Mouse (Mus musculus) forebrain, embryonic 16.5 days (tissue): ENCODE data around the gene Klhl3. TPM values are rescaled to one million over a fixed set of nuclear protein-coding genes. Genes with fewer than 3 reads are reported as not detected.

ENCODE experiments used
- ATAC-seq: fragments of 200-750 bp; cut with Nextera tagmentation; 2 replicates; pipeline ENCODE4 v1.8.0; 2017; ENCODE audit warnings: mild to moderate bottlenecking, moderate library complexity
- H3K27ac ChIP-seq: fragments of 300-500 bp; sonication (generic); 2 replicates; pipeline ENCODE4 v1.5.1; 2014; ENCODE audit warnings: low read length, control low read depth
- H3K27me3 ChIP-seq: fragments of 300-500 bp; sonication (generic); replicated peaks from 2 replicates; pipeline ENCODE4 v1.6.1; 2014; ENCODE audit warnings: low read length; ENCODE audit not compliant: control insufficient read depth, insufficient read depth
- H3K36me3 ChIP-seq: fragments of 300-500 bp; sonication (generic); 2 replicates; pipeline ENCODE4 v1.6.1; 2014; ENCODE audit not compliant: control insufficient read depth, insufficient read depth
- H3K4me1 ChIP-seq: fragments of 300-500 bp; sonication (generic); replicated peaks from 2 replicates; pipeline ENCODE4 v1.6.1; 2014; ENCODE audit warnings: low read length; ENCODE audit not compliant: control insufficient read depth, insufficient read depth
- H3K4me2 ChIP-seq: fragments of 300-500 bp; sonication (generic); 2 replicates; pipeline ENCODE4 v1.6.1; 2014; ENCODE audit warnings: mild to moderate bottlenecking, low read length, control low read depth
- H3K4me3 ChIP-seq: fragments of 300-500 bp; sonication (generic); replicated peaks from 2 replicates; pipeline ENCODE4 v1.5.1; 2014; ENCODE audit warnings: mild to moderate bottlenecking, low read length, control low read depth
- H3K9ac ChIP-seq: fragments of 300-500 bp; sonication (generic); replicated peaks from 2 replicates; pipeline ENCODE4 v1.6.1; 2014; ENCODE audit warnings: low read depth, low read length, control low read depth
- H3K9me3 ChIP-seq: fragments of 300-500 bp; sonication (generic); 2 replicates; pipeline ENCODE4 v1.6.1; 2016; ENCODE audit warnings: low read length; ENCODE audit not compliant: control insufficient read depth
- WGBS: fragments of 180-500 bp; shearing (Covaris S2); extraction: QIAGEN DNeasy Blood & Tissue Kit; methylation state at CpG from one replicate; pipeline ENCODE4 v1.1.7; 2014; 5-methylcytosine and 5-hydroxymethylcytosine counted together
- polyA plus RNA-seq: library from polyadenylated mRNA; unstranded; fragments of >200 nt; fragmentation: Nextera tagmentation; extraction: Ambion mirVana; gene quantifications from 2 replicates; pipeline ENCODE4 v1.2.1, GENCODE M21; 2015

Klhl3 gene
- polyA plus RNA-seq, 1 experiment from 2014 or later: 11.8 TPM

- 18% methylated on average over 11 of the region's 11 CpGs for WGBS
- Histone ChIP-seq H3K27ac (peak overlapping the region; percentile 84), H3K4me2 (peak overlapping the region; percentile 83), H3K4me1 (peaks cover 16% of the 10 kb centered on the region), H3K9ac (peak overlapping the region; percentile 80), H3K9me3 (no peaks in the 10 kb centered on the region), H3K36me3 (no peaks in the 10 kb centered on the region), H3K4me3 (peak overlapping the region; percentile 64), H3K27me3 (no peaks in the 10 kb centered on the region)
- peak; percentile 1; the same call in 1 of the 2 replicates for ATAC-seq
Measured at GRCm38 (mm10) chr13:58112601-58113041, 771 bp downstream of the Klhl3 start.

GRCm38 (mm10) chr13:58112191-58112590, 1.2 kb downstream of the Klhl3 start:
- no peaks in the 10 kb centered on the region for H3K27me3 ChIP-seq
- no peaks in the 10 kb centered on the region for H3K36me3 ChIP-seq
- peak overlapping the region; percentile 80 for H3K9ac ChIP-seq
- peak overlapping the region; percentile 64 for H3K4me3 ChIP-seq
- peak overlapping the region; percentile 83 for H3K4me2 ChIP-seq
- H3K4me1 ChIP-seq: peaks cover 16% of the 10 kb centered on the region
- H3K9me3 ChIP-seq: no peaks in the 10 kb centered on the region
- WGBS: 59% methylated on average over 10 of the region's 10 CpGs
- H3K27ac ChIP-seq: no peak overlapping the region
- no peak for ATAC-seq

DNA sequence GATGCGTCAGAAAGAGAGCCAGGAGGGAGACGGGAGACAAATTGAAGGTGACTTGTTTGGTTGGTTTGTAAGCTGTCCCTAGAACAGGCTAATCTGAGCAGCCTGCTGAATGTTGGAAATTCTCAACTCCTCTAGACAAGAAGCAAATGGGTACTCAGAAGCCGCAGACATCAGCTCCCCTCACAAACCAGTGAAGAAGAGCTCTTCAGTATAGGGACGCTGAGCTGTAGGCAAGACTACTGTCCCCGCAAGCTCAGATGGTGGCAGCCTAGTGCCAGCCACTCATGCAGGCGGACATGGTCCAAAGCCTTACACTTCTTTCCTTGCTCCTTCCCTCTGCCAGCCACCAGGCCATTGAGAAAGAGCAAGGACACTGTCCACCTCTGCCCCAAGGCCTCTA, 2.1 kb downstream of the Klhl3 start:
- Histone ChIP-seq H3K4me3 (no peak overlapping the region), H3K27ac (no peak overlapping the region), H3K27me3 (no peaks in the 10 kb centered on the region), H3K4me1 (peaks cover 16% of the 10 kb centered on the region), H3K9ac (no peak overlapping the region), H3K4me2 (no peak overlapping the region), H3K36me3 (no peaks in the 10 kb centered on the region), H3K9me3 (no peaks in the 10 kb centered on the region)
- no peak for ATAC-seq
- WGBS: 97% methylated on average over 6 of the region's 6 CpGs

DNA sequence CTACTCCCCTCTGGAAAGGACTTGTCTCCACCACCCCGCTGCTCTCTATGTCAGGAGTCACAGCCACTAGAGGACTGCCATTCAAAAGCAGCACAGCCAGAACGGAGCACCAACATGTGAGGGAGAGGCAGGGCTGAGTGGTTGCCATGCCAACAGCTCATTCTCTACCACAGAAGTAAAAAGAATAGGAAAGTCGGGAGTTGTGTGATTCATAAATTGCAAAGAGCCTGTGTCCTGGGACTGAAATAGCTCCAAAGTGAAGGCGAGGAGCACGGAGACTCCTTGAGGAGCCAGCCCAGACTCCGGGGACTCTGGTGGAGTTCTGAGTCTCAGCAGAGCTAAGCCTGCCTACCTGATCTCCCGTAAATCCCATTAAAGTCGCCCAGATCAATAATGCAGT, 22.7 kb downstream of the Klhl3 start:
- H3K9me3 ChIP-seq: no peaks in the 10 kb centered on the region
- H3K4me2 ChIP-seq: peak overlapping the region; percentile 30
- H3K36me3 ChIP-seq: no peaks in the 10 kb centered on the region
- H3K27ac ChIP-seq: peak overlapping the region; percentile 1; the same call in 1 of the 2 replicates
- peaks cover 14% of the 10 kb centered on the region for H3K4me1 ChIP-seq
- no peak overlapping the region for H3K4me3 ChIP-seq
- H3K9ac ChIP-seq: no peak overlapping the region
- 4% methylated on average over 8 of the region's 8 CpGs for WGBS
- H3K27me3 ChIP-seq: no peaks in the 10 kb centered on the region
- ATAC-seq: peak; percentile 95

DNA sequence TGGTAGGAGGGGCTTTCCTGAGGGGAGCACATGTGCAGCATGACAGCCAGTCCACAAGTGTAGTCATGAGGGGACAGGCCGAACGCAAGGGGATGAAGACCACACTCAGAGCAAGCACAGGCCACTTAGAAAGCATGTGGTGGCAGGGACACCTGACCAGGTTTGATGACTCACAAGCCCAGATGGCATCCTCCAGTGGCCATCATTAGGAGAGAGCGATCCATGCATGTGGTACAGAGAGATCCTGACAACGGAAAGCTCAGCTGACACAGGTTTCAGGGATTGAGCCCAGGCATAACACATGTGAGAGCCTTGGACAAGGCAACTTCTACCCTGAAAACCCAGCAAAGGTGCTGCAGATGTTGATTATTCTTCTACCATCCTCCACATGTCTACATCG, 29.0 kb downstream of the Klhl3 start:
- Histone ChIP-seq H3K36me3 (no peaks in the 10 kb centered on the region), H3K27ac (no peak overlapping the region), H3K9ac (no peak overlapping the region), H3K4me3 (no peak overlapping the region), H3K27me3 (no peaks in the 10 kb centered on the region), H3K4me1 (no peaks in the 10 kb centered on the region), H3K4me2 (no peak overlapping the region), H3K9me3 (no peaks in the 10 kb centered on the region)
- whole genome bisulfite sequencing: 94% methylated on average over 5 of the region's 5 CpGs
- ATAC-seq: no peak

DNA sequence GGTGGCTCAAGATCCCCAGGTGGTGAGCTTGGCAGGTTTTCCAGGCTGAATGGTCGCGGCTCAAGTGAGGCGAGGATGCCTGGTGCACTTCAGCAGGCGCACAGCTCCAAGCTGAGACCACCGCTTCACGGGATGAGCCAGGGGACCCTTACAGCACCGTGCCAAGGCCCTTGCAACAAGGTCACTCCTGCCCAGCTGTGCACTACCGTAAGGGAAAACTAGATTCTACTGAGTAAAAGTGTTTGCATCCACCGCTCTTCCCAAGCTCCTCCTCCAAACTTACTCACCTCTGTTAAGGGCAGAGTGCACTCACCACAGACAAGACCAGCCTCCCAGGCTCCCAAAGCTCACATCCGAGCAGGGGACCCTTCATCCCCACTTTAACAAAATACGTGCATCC, 29.9 kb downstream of the Klhl3 start:
- Histone ChIP-seq H3K4me2 (no peak overlapping the region), H3K27me3 (no peaks in the 10 kb centered on the region)

DNA sequence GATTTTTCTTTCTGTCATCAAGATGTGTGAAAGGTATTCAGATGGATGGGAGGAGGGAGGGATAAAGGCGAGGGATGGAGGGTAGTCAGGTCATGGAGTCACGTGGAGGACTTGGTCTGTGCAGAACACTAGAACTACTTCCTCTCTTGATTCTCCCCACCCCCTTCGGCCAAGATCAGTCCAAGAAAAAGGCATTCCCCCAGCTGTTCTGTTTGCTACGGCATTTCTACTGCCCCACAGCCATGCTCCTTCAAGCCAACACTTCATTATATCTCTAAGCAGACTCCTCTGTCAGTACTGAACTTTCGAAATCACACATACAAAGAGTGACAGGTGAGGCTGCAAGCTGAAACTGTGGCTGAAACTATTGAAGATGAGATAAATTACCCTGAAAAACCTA, 30.3 kb downstream of the Klhl3 start:
- 80% methylated on average over 5 of the region's 5 CpGs for WGBS
- H3K4me2 ChIP-seq: no peak overlapping the region
- no peaks in the 10 kb centered on the region for H3K36me3 ChIP-seq
- H3K4me1 ChIP-seq: no peaks in the 10 kb centered on the region
- ATAC-seq: no peak
- H3K9me3 ChIP-seq: no peaks in the 10 kb centered on the region
- H3K4me3 ChIP-seq: no peak overlapping the region
- H3K9ac ChIP-seq: no peak overlapping the region
- no peak overlapping the region for H3K27ac ChIP-seq
- H3K27me3 ChIP-seq: no peaks in the 10 kb centered on the region

More for the DNA sequence above, 29.9 kb downstream of the Klhl3 start:
- no peaks in the 10 kb centered on the region for H3K36me3 ChIP-seq
- H3K4me3 ChIP-seq: no peak overlapping the region
- no peak overlapping the region for H3K27ac ChIP-seq
- WGBS: 90% methylated on average over 11 of the region's 11 CpGs
- no peak for ATAC-seq
- H3K9me3 ChIP-seq: no peaks in the 10 kb centered on the region
- no peaks in the 10 kb centered on the region for H3K4me1 ChIP-seq
- H3K9ac ChIP-seq: no peak overlapping the region

DNA sequence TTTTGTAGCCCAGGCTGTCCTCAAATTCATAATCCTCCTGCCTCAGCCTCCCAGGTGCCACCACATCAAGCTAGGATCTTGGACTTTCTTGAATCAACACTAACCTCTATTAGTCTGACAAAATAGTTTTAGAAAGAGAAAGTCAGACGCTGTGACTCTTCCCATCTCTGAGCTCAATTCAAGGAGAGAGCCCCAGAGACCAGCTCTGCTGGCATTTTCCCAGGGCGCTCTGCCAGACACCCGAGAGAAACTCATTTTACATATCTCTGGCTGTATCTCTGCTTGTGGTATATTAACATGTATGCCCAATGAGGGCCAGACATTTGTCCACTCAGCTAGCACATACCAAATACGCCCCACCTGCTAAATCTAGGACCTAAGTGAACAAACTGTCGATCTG, 35.0 kb downstream of the Klhl3 start:
- peaks cover 7% of the 10 kb centered on the region; the same call in 1 of the 2 replicates for H3K4me1 ChIP-seq
- no peak overlapping the region for H3K9ac ChIP-seq
- H3K4me3 ChIP-seq: no peak overlapping the region
- no peak overlapping the region for H3K27ac ChIP-seq
- no peak for ATAC-seq
- H3K27me3 ChIP-seq: no peaks in the 10 kb centered on the region
- no peaks in the 10 kb centered on the region for H3K36me3 ChIP-seq
- H3K4me2 ChIP-seq: no peak overlapping the region
- 80% methylated on average over 5 of the region's 5 CpGs for WGBS
- H3K9me3 ChIP-seq: no peaks in the 10 kb centered on the region

DNA sequence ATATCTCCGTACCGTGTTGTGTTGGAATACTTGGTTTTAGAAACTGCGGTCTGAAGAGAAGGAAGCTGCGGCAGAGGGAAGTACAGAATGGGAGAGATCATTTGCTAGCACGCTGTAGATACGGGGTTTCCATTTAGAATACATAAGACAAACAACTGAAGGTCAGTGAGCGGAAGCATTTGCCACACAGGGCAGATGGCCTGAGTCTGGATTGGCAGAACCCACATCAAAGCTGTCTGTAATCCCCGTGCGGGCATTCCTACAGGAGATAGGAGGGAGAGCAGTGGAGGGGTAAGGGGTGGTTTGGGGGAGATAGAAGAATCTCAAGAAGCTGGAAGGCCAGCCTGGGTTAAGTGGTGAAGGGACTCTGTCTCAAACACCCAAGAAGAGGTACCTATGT, 38.5 kb downstream of the Klhl3 start:
- ATAC-seq: no peak
- no peaks in the 10 kb centered on the region for H3K9me3 ChIP-seq
- H3K9ac ChIP-seq: no peak overlapping the region
- H3K27me3 ChIP-seq: no peaks in the 10 kb centered on the region
- peaks cover 7% of the 10 kb centered on the region; the same call in 1 of the 2 replicates for H3K4me1 ChIP-seq
- no peak overlapping the region for H3K4me2 ChIP-seq
- WGBS: 75% methylated on average over 9 of the region's 9 CpGs
- peak overlapping the region; percentile 12; the same call in 1 of the 2 replicates for H3K27ac ChIP-seq
- no peaks in the 10 kb centered on the region for H3K36me3 ChIP-seq
- no peak overlapping the region for H3K4me3 ChIP-seq

DNA sequence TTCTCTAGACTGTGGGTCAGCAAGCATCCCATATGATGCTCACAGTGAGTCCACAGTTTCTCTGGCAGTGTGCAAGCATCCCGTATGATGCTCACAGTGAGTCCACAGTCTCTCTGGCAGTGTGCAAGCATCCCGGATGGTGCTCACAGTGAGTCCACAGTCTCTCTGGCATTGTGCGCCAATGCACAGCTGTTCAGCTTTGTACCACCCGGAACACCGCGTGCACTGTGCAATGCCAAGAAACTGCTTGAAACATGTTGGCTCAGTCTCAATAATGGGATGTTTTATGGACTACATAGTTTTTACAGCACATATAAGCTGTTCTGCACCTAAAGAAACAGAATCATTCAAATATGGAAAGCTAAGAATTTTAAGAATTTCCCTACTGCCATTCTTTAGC, 38.9 kb downstream of the Klhl3 start:
- H3K9me3 ChIP-seq: no peaks in the 10 kb centered on the region
- WGBS: 67% methylated on average over 6 of the region's 6 CpGs
- no peak overlapping the region for H3K4me3 ChIP-seq
- no peak overlapping the region for H3K27ac ChIP-seq
- H3K36me3 ChIP-seq: no peaks in the 10 kb centered on the region
- H3K9ac ChIP-seq: no peak overlapping the region
- H3K27me3 ChIP-seq: no peaks in the 10 kb centered on the region
- peak; percentile 76 for ATAC-seq
- H3K4me2 ChIP-seq: no peak overlapping the region
- peaks cover 7% of the 10 kb centered on the region; the same call in 1 of the 2 replicates for H3K4me1 ChIP-seq
